Mouse (Mus musculus) hindbrain, embryonic 15.5 days (tissue): Measurements from ENCODE around the gene H6pd. TPM values are rescaled to one million over a fixed set of nuclear protein-coding genes. Genes with fewer than 3 reads are reported as not detected.
A peak's percentile ranks its signal among the peaks of the same experiment; 100 is the strongest.

ENCODE experiments used
- ATAC-seq: fragments of 200-750 bp; cut with Nextera tagmentation; 2 replicates; pipeline ENCODE4 v1.8.0; 2017; ENCODE audit warnings: low read depth, moderate number of reproducible peaks, moderate TSS enrichment; ENCODE audit not compliant: low FRiP score
- H3K27ac ChIP-seq: fragments of 300-500 bp; sonication (generic); replicated peaks from 2 replicates; pipeline ENCODE4 v1.5.1; 2015; ENCODE audit warnings: mild to moderate bottlenecking, inconsistent platforms
- H3K27me3 ChIP-seq: fragments of 300-500 bp; sonication (generic); 2 replicates; pipeline ENCODE4 v1.6.1; 2015; ENCODE audit warnings: control low read depth, inconsistent platforms
- H3K36me3 ChIP-seq: fragments of 300-500 bp; sonication (generic); 2 replicates; pipeline ENCODE4 v1.6.1; 2015; ENCODE audit warnings: control low read depth, inconsistent platforms
- H3K4me1 ChIP-seq: fragments of 300-500 bp; sonication (generic); replicated peaks from 2 replicates; pipeline ENCODE4 v1.6.1; 2015; ENCODE audit warnings: control low read depth, inconsistent platforms
- H3K4me2 ChIP-seq: fragments of 300-500 bp; sonication (generic); 2 replicates; pipeline ENCODE4 v1.6.1; 2015; ENCODE audit warnings: moderate library complexity, mild to moderate bottlenecking, inconsistent platforms
- H3K4me3 ChIP-seq: fragments of 300-500 bp; sonication (generic); 2 replicates; pipeline ENCODE4 v1.5.1; 2015; ENCODE audit warnings: mild to moderate bottlenecking, inconsistent platforms
- H3K9ac ChIP-seq: fragments of 300-500 bp; sonication (generic); 2 replicates; pipeline ENCODE4 v1.6.1; 2015; ENCODE audit warnings: inconsistent platforms
- H3K9me3 ChIP-seq: fragments of 300-500 bp; sonication (generic); 2 replicates; pipeline ENCODE4 v1.6.1; 2016; ENCODE audit warnings: control low read depth, inconsistent platforms
- WGBS: fragments of 180-500 bp; shearing (Covaris S2); methylation state at CpG from one replicate; pipeline ENCODE4 v1.1.7; 2015; 5-methylcytosine and 5-hydroxymethylcytosine counted together
- polyA plus RNA-seq: library from polyadenylated mRNA; unstranded; fragments of >200 nt; fragmentation: Nextera tagmentation; extraction: Ambion mirVana; gene quantifications from 2 replicates; pipeline ENCODE4 v1.2.1, GENCODE M21; 2015

Gene H6pd
- 3.0 and 3.4 TPM in 2 replicates for polyA plus RNA-seq

DNA sequence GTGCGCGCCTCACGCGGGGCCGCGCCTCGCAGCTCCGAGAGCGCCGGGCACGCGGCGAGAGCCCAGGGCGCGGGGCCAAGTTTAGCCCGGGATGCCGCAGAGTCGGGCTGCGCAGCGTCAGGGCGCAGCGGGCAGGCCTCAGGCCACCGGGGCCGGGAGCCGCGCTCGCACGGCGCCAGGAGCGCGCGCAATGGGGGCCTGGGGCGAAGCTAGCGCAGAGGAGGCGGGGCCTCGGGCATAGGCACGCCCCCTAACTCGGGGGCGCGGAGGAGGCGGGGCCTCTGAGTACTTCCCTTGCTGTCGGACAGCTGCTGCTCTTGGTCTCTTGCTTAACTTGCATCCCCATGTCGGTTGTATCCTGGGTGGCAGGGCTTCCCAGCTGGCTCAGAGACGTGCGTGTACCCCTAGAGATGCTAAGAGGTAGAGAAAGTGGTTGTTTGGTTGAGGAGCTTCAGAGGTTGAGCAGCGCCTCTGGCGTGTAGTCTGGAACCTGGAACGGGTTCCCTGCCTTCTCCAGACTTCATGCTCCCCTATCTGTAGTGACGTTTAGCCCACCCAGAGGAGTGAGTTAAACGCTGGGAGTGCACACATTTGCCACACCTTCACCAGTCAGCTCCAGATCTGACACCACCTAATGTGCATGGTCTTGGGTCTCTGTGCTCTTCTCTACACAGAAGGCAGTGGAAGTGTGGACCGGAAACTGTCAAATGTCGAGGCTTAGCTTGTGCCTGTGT lies at the start of gene H6pd:
TSS of gene H6pd (minus strand) at position 171 of the 734 bp plus-strand sequence.
- Histone ChIP-seq H3K9ac (peak within 1 kb of the TSS; percentile 78), H3K4me1 (peaks cover 15% of the 10 kb centered on the region), H3K9me3 (no peaks in the 10 kb centered on the region), H3K27me3 (no peaks in the 10 kb centered on the region), H3K4me2 (peak within 1 kb of the TSS; percentile 75), H3K4me3 (peak within 1 kb of the TSS; percentile 58), H3K27ac (peak within 1 kb of the TSS; percentile 89), H3K36me3 (no peaks in the 10 kb centered on the region)
- peak; percentile 88 for ATAC-seq
- WGBS = 4% methylated on average over 52 of the region's 52 CpGs

DNA sequence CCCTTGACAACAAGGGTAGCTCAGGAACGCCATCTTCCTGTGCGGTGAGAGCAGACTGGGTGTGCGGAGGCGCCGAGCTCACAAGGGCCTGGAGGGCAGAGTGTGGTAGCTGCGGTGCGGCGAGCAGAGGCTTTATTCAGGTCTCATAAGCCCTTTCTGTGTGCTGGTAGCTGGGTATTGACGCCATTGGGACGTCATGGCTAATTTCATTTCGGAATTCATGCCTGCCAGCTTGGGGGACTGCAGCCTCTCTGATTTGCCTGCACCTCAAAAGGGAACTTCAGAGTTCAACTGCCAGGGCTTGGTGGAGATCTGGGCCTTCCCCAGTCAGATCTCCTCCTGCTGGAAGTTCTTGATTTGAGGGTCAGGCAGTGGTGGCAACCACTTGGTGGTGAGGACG lies 48.9 kb upstream of the H6pd start:
- H3K27me3 ChIP-seq = no peaks in the 10 kb centered on the region
- H3K4me2 ChIP-seq = no peak overlapping the region
- WGBS = 87% methylated on average over 12 of the region's 12 CpGs
- no peak overlapping the region for H3K4me3 ChIP-seq
- ATAC-seq = no peak
- no peak overlapping the region for H3K27ac ChIP-seq
- no peaks in the 10 kb centered on the region for H3K4me1 ChIP-seq
- H3K36me3 ChIP-seq = no peaks in the 10 kb centered on the region
- H3K9me3 ChIP-seq = no peaks in the 10 kb centered on the region
- H3K9ac ChIP-seq = no peak overlapping the region

GRCm38 (mm10) chr4:150056171-150056570 lies 47.3 kb upstream of the H6pd start:
- Histone ChIP-seq H3K4me2 (no peak overlapping the region), H3K27me3 (peaks cover 3% of the 10 kb centered on the region; the same call in 1 of the 2 replicates), H3K4me1 (no peaks in the 10 kb centered on the region), H3K4me3 (no peak overlapping the region), H3K9ac (no peak overlapping the region), H3K9me3 (no peaks in the 10 kb centered on the region), H3K36me3 (no peaks in the 10 kb centered on the region), H3K27ac (no peak overlapping the region)
- no peak for ATAC-seq
- 89% methylated on average over 7 of the region's 7 CpGs for WGBS

- H3K27me3 ChIP-seq = peaks cover 37% of the 10 kb centered on the region
- H3K4me1 ChIP-seq = peaks cover 18% of the 10 kb centered on the region
- no peaks in the 10 kb centered on the region for H3K9me3 ChIP-seq
- no peak for ATAC-seq
- H3K9ac ChIP-seq = no peak overlapping the region
- H3K4me3 ChIP-seq = no peak overlapping the region
- WGBS = 94% methylated on average over 3 of the region's 3 CpGs
- no peak overlapping the region for H3K27ac ChIP-seq
- no peaks in the 10 kb centered on the region for H3K36me3 ChIP-seq
- H3K4me2 ChIP-seq = no peak overlapping the region
Measured at GRCm38 (mm10) chr4:150052380-150052779, 43.6 kb upstream of the H6pd start.

DNA sequence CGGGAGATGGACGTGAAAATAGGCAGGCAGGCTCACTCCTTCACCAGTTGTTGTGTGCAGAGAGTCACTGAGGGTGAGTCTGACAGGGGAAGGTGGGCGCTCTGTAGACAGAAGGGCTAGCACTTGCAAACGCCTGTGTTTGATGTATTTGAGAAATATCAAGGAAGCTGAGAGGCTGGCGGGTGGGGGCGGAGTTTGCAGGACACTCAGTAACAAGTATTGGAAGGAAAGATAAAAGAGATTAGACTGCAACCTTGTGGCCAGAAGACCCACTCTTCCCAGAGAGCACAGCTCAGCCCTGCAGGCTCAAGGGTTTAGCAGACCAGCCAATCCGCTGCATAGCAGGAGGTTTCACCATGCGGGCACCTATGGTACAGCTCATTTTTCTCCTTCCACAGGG lies 42.7 kb upstream of the H6pd start:
- H3K4me3 ChIP-seq = no peak overlapping the region
- H3K27me3 ChIP-seq = peaks cover 39% of the 10 kb centered on the region
- H3K36me3 ChIP-seq = no peaks in the 10 kb centered on the region
- H3K27ac ChIP-seq = no peak overlapping the region
- peaks cover 19% of the 10 kb centered on the region for H3K4me1 ChIP-seq
- H3K4me2 ChIP-seq = no peak overlapping the region
- no peaks in the 10 kb centered on the region for H3K9me3 ChIP-seq
- no peak for ATAC-seq
- H3K9ac ChIP-seq = no peak overlapping the region
- 81% methylated on average over 8 of the region's 8 CpGs for WGBS

DNA sequence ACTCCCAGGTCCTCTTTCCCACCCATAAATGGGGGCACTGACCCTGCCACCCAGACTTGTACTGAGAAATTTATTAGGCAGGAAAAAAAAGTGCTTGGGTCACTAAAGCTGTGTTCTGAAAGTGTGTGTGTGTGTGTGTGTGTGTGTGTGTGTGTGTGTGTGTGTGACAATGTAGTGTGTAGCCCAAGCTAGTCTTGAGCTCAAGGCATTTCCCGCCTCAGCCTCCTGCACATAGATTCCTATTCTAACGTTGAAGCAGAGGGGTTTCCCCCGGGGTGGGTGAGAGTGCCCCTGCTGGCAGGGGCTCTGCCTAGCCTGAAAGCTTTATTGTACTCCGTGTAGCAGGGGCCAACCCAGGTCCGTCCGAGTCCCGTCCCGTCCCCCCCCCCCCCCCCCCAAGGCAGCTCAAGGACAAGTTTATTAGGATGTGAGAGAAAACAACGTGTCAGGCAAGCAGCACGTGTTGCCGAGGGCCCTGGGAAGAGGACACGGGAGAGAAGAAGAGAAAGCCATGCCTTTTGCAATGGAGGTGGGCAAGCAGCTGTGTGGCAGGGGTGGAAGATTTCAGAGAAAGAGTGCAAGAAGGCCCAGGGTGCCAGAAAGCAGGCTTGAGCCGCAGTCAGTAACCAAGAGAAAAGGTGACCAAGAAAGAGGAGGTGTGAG lies 40.9 kb upstream of the H6pd start:
- no peaks in the 10 kb centered on the region for H3K9me3 ChIP-seq
- no peak overlapping the region for H3K4me3 ChIP-seq
- no peaks in the 10 kb centered on the region for H3K36me3 ChIP-seq
- no peak overlapping the region for H3K4me2 ChIP-seq
- 21% methylated on average over 13 of the region's 13 CpGs for WGBS
- no peak overlapping the region for H3K9ac ChIP-seq
- H3K27me3 ChIP-seq = peaks cover 42% of the 10 kb centered on the region
- ATAC-seq = 0 out of 2 replicates have a peak, but pooled peaks have one; percentile 51
- no peak overlapping the region for H3K27ac ChIP-seq
- H3K4me1 ChIP-seq = peaks cover 19% of the 10 kb centered on the region

DNA sequence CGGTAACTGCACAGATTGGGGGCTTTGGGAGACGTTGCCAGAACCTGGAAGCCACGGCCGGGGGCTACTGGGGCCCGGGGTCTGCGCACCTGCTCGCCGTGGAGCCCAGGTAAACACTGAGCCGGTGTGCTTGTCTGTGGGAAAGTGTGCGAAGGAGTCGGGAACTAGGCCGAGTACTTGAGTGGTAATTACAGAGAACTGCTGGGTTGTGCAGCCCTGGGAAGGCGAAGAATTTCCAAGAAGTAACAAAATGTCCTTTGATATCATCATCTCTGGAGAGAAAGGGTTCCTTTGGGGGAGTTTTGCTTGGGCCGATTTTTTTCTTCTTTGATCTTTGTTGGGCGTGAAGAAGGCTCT lies 40.3 kb upstream of the H6pd start:
- Histone ChIP-seq H3K27ac (no peak overlapping the region), H3K4me1 (peaks cover 19% of the 10 kb centered on the region), H3K4me2 (peak overlapping the region; percentile 80), H3K4me3 (peak overlapping the region; percentile 43), H3K36me3 (no peaks in the 10 kb centered on the region), H3K9me3 (no peaks in the 10 kb centered on the region), H3K27me3 (peaks cover 45% of the 10 kb centered on the region), H3K9ac (peak overlapping the region; percentile 37; the same call in 1 of the 2 replicates)
- WGBS = 25% methylated on average over 15 of the region's 15 CpGs
- ATAC-seq = no peak

- ATAC-seq = no peak
- Histone ChIP-seq H3K27me3 (peaks cover 45% of the 10 kb centered on the region), H3K27ac (no peak overlapping the region), H3K4me2 (peak overlapping the region; percentile 80), H3K4me1 (peaks cover 19% of the 10 kb centered on the region), H3K36me3 (no peaks in the 10 kb centered on the region), H3K9me3 (no peaks in the 10 kb centered on the region), H3K9ac (peak overlapping the region; percentile 37), H3K4me3 (peak overlapping the region; percentile 43)
- WGBS = under 1% methylated on average over 49 of the region's 49 CpGs
Measured at GRCm38 (mm10) chr4:150048478-150049156, 39.8 kb upstream of the H6pd start.

- H3K9ac ChIP-seq = no peak overlapping the region
- peak overlapping the region; percentile 43 for H3K4me3 ChIP-seq
- 0 out of 2 replicates have a peak, but pooled peaks have one; percentile 8 for ATAC-seq
- peak overlapping the region; percentile 80 for H3K4me2 ChIP-seq
- H3K4me1 ChIP-seq = peaks cover 19% of the 10 kb centered on the region
- peaks cover 45% of the 10 kb centered on the region for H3K27me3 ChIP-seq
- no peaks in the 10 kb centered on the region for H3K36me3 ChIP-seq
- no peak overlapping the region for H3K27ac ChIP-seq
- H3K9me3 ChIP-seq = no peaks in the 10 kb centered on the region
- WGBS = 0% methylated on average over 20 of the region's 20 CpGs
Measured at GRCm38 (mm10) chr4:150048038-150048437, 39.2 kb upstream of the H6pd start.

- Histone ChIP-seq H3K36me3 (no peaks in the 10 kb centered on the region), H3K4me3 (no peak overlapping the region), H3K4me1 (peaks cover 14% of the 10 kb centered on the region), H3K9me3 (no peaks in the 10 kb centered on the region), H3K27ac (no peak overlapping the region), H3K9ac (no peak overlapping the region), H3K27me3 (peaks cover 19% of the 10 kb centered on the region), H3K4me2 (no peak overlapping the region)
- ATAC-seq = no peak
- WGBS = 99% methylated on average over 9 of the region's 9 CpGs
Measured at GRCm38 (mm10) chr4:150043591-150043990, 34.8 kb upstream of the H6pd start.

- Histone ChIP-seq H3K9ac (no peak overlapping the region), H3K27ac (no peak overlapping the region), H3K4me2 (no peak overlapping the region), H3K9me3 (no peaks in the 10 kb centered on the region), H3K36me3 (no peaks in the 10 kb centered on the region), H3K27me3 (peaks cover 6% of the 10 kb centered on the region; the same call in 1 of the 2 replicates), H3K4me3 (no peak overlapping the region), H3K4me1 (no peaks in the 10 kb centered on the region)
- WGBS = 82% methylated on average over 10 of the region's 10 CpGs
- no peak for ATAC-seq
Measured at GRCm38 (mm10) chr4:150041346-150042110, 32.7 kb upstream of the H6pd start.
